Mouse (Mus musculus) lung, postnatal 0 days (tissue): ENCODE results near the gene Ldlrap1.

Source experiments
- CTCF ChIP-seq: IDR thresholded peaks from 2 replicates; pipeline ENCODE4 v1.5.1; 2016; ENCODE audit warnings: antibody characterized with exemption, mild to moderate bottlenecking
- EP300 ChIP-seq: IDR thresholded peaks from 2 replicates; pipeline ENCODE4 v1.6.1; 2016; ENCODE audit warnings: antibody characterized with exemption, mild to moderate bottlenecking, control low read depth

- no peak for TF ChIP-seq CTCF
- TF ChIP-seq EP300 = no peak
Observed at GRCm38 (mm10) chr4:134798861-134799260, 31.0 kb upstream of the Ldlrap1 start.
